Mouse (Mus musculus) CD4-positive, CD25-positive, alpha-beta regulatory T cell, adult 2 months (primary cell): ENCODE data around the gene Zmynd19.
A peak's percentile ranks its signal among the peaks of the same experiment; 100 is the strongest.

Source experiments
- DNase-seq: peaks from one replicate; pipeline ENCODE4 v3.0.0-alpha.2; 2012; ENCODE audit warnings: low read depth, low spot score

Zmynd19 gene

GRCm38 (mm10) chr2:24949421-24950188 lies at the start of gene Zmynd19:
Gene Zmynd19 (plus strand): TSS chr2:24949792.
- peak; percentile 99 for DNase-seq

GRCm38 (mm10) chr2:24901055-24901454 lies 48.5 kb upstream of the Zmynd19 start:
- DNase-seq, result no peak

DNA sequence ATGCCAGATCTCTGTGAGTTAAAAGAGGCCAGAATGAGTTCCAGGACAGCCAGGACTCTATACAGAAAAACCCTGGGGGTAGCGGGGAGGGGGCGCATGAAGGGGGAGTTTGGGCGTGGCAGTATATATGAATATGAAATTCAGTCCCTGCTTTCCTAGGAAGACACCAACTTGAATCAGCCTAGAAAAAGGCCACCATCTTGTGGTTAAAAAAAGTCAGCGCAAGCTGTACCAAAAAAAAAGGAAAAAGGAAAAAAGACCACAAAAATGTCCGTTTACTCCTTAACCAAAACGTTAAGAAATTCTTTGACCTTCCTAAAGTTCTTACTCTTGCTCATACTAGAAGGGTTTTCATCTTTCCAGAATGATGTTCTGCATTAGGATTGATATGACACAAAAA lies 46.6 kb upstream of the Zmynd19 start:
- no peak for DNase-seq

DNA sequence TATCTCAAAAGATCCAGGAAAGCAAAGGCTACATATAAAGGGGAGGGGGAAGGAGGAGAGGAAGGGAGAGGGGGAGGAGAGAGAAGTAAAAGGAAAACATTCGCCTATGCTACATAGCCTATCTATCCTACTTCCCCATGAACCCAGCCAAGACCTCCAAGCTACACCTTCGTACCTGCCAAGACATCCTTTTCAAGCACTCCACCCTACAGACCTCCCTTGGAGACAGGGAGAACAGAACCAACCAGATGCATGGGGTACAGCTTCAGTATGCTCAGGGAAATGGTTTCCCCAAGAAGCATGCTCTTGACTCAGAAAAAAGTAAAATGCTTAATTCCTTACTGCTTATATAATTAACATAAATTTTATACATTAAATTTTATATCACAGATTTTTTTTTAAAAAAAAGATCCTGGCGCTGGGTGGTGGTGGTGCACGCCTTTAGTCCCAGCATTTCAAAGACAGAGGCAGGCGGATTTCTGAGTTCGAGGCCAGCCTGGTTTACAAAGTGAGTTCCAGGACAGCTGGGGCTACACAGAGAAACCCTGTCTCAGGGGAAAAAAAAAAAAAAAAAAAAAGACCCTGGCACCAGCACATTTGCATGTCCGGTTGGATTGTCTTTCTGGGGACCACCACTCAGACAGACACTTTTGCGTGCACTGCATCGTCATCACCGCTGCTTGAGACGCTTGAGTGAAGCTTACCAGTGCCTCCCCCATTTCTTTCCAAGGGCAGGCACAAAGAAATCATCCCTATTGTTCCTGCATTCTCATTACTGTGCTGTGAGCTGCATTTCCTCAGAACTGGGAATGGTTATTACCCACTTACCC lies 44.6 kb upstream of the Zmynd19 start:
- no peak for DNase-seq

- DNase-seq, result no peak
These were observed 43.9 kb upstream of the Zmynd19 start for GRCm38 (mm10) chr2:24905653-24906155.

DNA sequence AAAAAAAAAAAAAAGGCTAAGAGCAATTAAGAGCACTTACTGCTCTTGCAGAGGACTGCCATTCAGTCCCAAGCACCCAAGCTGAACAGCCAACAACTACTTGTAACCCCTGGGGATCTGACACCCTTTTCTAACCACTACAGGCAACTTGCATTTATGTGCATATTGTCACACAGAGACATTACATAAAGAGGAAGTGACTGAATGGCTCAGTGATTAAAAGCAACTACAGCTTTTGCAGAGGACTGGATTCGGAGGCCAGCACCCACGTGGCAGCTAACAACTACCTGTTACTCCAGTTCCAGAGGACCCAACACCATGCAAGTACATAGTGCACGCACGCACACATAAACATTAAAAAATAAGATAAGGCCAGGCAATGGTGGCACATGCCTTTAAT lies 39.1 kb upstream of the Zmynd19 start:
- DNase-seq, result no peak

- no peak for DNase-seq
These were observed 37.4 kb upstream of the Zmynd19 start for GRCm38 (mm10) chr2:24912189-24912588.

- no peak for DNase-seq
These were observed 37.0 kb upstream of the Zmynd19 start for GRCm38 (mm10) chr2:24912589-24912988.

DNA sequence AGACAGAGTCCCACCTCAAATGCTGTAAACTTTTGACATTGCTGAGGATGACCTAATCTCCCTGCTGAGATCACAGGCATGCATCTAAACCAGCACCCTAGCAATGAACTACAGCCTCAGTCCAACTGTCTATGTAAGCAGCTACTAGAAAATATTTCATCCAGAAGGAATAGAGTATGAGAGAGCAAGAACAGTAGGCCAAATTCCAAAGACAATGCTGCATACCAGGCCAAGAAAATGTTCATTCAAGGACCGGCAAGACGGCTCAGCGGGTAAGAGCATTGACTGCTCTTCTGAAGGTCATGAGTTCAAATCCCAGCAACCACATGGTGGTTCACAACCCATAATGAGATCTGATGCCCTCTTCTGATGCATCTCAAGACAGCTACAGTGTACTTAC lies 34.8 kb upstream of the Zmynd19 start:
- no peak for DNase-seq

DNA sequence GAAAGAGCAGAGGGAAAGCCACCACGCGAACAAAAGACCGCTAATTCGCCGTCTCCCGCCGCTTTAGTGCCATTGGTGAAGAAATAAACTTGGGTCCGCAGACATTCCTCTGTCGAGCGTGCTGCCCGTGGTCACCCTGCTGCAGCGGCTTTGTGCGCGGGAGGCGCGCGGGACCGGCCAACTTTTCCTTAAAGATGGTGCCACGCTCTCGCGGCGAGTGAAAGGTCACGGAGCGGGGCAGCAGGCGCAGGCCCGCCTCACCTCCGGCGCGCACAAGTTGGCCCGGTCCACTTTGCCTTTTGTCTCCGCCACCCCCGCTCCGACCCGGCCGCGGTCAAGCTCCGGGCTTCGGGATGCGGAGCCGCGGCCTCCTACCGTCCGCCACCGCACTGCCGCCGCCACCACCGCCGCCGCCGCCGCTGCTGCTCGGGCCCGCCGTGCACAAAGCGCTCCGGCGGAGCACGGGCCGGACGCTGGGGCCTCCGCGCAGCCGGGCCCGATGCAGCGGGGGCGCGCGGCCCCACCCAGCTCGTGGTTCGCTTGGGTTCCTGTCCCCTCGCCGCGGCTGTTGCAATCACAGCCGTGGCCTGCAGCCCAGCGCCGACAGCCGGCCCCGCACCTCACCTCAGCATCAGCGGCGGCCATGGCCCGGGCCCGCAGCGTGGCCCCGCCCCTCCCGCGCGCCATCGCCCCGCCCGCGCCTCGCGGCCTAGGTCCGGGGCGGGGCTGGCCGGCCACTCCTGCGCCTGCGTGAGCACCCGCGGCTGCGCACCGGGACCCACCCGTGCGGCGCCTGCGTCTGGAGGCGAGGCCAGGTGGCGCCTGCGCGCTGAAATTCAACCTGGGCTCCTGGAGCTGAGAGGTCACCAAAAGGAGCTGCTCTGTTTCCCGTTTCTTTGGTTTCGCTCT lies 30.4 kb upstream of the Zmynd19 start, which contains the start of gene Ehmt1:
Gene Ehmt1, minus strand, starts transcription at position 685 of the 909 bp plus-strand sequence.
- peak; percentile 97 for DNase-seq

GRCm38 (mm10) chr2:24919839-24920175 lies 29.8 kb upstream of the Zmynd19 start:
- no peak for DNase-seq

DNA sequence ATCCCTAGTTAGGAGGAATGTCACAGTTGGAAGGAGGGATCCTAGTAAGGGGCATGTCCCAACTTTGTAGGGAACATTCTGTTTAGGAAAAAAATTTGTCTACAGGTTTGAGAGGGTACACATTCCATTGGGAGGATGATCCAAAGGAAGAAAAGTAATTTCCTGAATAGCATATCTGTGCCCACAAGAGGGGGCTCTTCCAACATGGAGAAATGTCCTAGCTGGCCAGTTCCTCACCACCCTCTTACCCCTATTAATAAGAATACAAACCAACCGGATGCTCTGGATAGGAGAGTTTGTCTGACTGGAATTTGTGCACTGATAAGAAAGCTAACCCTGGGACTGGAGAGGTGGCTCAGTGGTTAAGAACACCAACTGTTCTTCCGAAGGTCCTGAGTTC lies 26.0 kb upstream of the Zmynd19 start:
- peak; percentile 35 for DNase-seq

DNA sequence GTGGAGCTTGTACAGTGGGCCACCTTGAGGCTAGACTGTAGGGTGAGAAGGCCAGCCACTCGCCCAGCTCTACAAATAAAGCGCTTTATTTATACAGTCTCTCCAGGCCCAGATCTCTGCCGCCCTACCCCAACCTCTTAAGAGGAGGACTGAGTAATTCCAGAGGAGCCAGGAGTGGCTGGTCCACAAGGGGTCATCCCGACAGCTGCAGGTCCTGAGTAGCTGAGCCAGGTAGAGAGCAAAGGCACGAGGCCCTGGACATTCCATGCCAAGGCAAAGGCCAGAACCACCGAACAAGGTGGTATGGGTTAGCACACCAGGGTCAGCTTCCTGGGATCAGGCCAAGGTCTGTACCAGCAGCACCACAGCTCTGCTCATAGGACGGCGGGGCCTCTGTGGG lies 24.3 kb upstream of the Zmynd19 start:
- DNase-seq, result no peak

DNA sequence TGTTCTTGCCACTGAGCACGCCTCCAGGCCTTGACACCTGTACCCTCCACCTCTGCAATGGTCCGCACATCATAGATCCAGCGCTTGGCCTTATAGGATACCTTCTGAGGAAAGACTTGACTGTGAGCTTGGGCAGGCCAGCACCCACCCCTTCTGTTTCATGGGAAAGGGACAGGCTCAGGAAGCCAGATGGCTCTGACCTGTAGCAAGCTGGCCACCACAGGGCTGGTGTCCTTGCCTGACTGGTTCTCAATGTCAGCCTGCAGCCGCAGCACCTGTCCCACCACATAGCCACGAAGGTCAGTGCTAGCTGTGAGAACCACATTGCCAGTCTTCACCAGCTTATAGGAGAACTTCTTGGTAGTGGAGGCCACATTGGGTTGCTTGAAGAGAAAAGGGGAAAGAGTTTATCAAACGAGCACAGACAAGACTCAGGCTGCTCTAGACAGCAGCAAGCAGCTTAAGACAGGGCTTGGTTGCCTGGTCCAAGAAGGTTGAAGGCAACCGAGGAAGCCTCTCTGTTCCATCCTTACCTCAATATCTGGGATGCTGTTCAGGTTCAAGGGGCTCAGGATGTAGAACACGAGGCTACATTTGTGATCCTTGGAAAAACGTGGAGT lies 23.1 kb upstream of the Zmynd19 start:
- DNase-seq, result no peak

DNA sequence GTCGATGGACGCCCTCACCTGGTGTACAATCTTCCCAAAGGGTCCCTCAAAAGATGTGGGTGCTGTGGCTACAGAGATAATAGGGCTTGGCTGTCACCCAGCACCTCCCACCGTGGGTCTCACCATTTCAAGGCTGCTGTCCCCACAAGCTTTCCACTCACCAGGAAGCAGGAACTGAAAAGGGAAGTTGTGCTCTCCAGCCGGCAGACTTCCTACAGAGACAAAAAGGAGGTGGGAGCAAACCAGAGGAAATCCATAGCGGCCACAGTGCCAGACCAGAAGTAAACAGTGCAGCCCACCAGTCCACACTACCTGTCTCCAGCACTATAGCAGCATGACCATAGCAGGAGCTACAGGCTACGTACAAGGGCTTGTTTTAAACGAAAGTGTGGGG lies 22.6 kb upstream of the Zmynd19 start:
- no peak for DNase-seq

DNA sequence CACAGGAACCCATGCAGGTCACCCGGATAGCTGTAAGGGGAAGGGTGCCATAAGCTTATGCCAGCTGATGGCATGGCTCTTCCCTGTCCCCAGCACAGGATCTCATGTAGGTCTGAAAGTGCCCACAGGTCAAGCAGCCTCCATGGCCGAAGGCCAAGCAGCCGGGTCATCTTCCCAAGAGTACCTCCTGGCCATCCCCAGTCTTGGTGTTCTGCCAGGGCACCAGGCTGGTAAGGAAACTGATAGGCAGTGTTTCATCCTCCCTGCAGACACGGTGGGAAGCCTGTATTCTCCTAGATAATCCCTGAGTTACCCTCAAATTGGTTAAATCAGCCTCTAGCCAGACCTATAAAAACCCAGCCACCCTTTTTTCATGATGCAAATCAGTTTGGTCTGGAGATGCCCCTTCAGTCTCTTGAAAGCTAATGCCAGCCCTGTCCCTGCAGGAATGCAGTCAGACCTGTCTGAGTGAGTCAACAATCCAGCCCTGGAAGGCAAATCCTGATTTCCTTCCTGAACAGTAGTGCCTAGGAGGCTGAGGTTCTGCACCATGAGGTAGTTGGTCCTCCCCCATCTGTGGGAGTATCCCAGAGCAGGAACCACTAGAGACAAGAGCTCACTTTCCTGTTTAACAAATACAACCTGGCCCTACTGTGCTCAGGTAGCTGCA lies 21.6 kb upstream of the Zmynd19 start:
- DNase-seq, result no peak

DNA sequence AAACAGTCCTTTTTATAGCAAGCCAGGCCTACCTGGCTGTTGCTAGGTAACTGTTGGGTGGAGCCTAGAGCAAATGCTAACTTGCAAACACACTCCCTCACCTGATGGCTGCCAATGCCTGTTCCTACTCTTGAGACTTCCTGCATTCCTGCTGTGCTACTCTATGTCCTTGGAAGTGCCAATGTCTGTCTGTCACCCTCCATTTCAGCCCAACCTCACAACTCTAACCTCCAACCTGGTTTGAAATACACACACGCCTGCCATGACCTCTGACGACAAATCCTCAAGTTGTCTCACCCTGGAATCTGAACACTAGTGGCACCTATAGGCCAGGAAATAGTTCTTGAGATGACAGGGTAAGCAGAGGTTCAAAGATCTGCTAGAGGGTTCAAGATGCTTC lies 20.5 kb upstream of the Zmynd19 start:
- peak; percentile 44 for DNase-seq

DNA sequence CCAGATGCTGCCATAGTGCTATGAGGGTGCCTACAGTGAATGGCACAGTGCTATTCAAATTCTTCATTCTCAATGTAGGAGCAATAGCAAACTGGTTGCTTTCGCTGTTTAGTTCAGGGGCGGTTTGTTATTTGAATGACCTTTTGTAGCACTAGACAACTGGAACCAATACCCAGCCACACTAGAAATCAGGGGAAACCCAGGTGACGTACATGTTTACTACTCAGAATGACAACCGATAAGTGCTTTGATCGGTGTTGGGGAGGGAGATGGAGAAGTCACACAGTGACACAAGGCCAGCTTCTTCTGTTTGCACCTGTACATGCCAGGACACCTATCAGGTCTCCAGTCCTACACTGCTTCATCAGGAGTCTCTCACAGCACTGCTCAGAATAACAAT lies 20.0 kb upstream of the Zmynd19 start:
- DNase-seq, result peak; percentile 77

DNA sequence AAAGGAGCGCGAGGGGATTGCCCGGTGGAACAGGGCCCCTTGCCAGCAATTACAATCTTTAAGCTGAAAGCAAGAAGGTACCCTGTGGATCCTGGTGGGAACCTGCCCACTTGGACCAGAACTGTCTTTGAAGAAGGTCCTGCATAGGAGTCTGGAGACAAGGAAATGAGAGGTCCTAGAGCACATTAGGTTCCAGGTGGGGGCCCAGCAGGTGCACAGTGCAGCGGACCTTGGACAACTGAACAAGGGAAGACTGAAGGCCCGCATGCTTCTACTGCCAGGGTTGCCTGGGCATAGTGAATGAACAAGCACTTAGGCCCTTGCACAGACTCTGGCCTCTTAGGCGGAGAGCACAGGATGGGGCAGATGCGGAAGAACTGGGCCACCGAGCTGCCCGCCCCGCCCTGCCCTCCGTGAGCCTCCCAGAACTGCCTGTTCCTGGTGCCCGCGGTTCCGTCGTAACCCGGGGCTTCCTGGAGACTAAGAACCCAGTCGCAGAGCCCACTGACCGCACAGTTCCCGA lies 15.1 kb upstream of the Zmynd19 start:
- DNase-seq, result no peak

DNA sequence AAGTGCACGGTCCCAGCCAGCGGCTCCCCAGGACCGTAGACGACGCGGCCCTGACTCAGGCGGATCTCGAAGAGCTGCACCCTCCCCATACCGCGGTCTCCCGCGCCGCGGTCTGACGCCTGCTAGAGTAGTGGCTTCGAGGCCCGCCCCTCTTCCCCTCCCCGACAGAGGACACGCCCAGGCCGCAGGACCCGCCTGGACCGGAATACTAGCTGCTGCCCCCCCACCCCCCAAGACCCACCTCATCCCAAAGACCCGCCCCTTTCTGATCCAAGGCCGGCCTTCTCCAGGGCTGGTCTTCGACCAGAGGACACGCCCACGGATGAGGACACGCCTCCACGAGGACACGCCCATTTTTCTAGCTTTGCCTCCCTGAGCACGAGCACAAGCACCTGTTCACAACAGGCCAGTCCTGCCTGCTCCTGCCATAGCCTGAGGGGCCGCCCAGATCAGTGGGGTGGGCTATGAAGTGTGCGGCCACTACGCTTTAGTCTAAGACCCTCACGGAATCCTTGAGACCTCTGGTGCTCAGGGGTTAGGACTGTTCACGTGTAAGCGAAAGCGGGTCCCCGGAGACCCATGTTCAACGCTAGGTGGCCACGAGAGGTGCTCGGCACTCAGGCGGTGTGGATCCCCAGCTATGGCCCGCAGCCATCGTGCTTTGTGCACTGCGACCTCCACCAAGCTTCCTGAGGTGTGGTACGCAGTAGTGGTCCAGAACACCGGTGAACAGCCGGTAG lies 14.4 kb upstream of the Zmynd19 start, which contains the start of gene Arrdc1:
Gene Arrdc1, minus strand, starts transcription at position 196 of the 740 bp plus-strand sequence.
- peak; percentile 99 for DNase-seq
